Mouse (Mus musculus): ENCODE measurements around the gene 1500015O10Rik.

1500015O10Rik gene

GRCm38 (mm10) chr1:43774126-43774525 lies 43.7 kb downstream of the 1500015O10Rik start:
- DNase-seq (ENCODE audit: extremely low spot score), result no peak

- DNase-seq (ENCODE audit: extremely low spot score), result no peak
Observed at GRCm38 (mm10) chr1:43776106-43776505, 45.7 kb downstream of the 1500015O10Rik start.

- no peak for DNase-seq (ENCODE audit: extremely low spot score)
Observed at GRCm38 (mm10) chr1:43781195-43781594, 50.8 kb downstream of the 1500015O10Rik start.

- DNase-seq (ENCODE audit: extremely low spot score), result no peak
Observed at GRCm38 (mm10) chr1:43781672-43782071, 51.3 kb downstream of the 1500015O10Rik start.

GRCm38 (mm10) chr1:43782680-43783079 lies 52.3 kb downstream of the 1500015O10Rik start:
- no peak for DNase-seq (ENCODE audit: extremely low spot score)

- no peak for DNase-seq (ENCODE audit: extremely low spot score)
Observed at GRCm38 (mm10) chr1:43783186-43783585, 52.8 kb downstream of the 1500015O10Rik start.

GRCm38 (mm10) chr1:43785316-43785715 lies 54.9 kb downstream of the 1500015O10Rik start:
- no peak for DNase-seq (ENCODE audit: extremely low spot score)

GRCm38 (mm10) chr1:43786711-43787110 lies 56.3 kb downstream of the 1500015O10Rik start:
- no peak for DNase-seq (ENCODE audit: extremely low spot score)

- DNase-seq (ENCODE audit: extremely low spot score), result no peak
Observed at GRCm38 (mm10) chr1:43789765-43790164, 59.4 kb downstream of the 1500015O10Rik start.

All from embryo, embryonic 9.5 days (tissue).